Mouse (Mus musculus) kidney, postnatal 14 days (tissue): ENCODE measurements around the gene Tmem41b.
"Not testable (repeated sequence)": the region's sequence is repeated elsewhere in the genome, so short reads cannot be mapped to it uniquely, and the experiment has no call there.

Experiments
- DNase-seq: peaks from one replicate; pipeline ENCODE4 v3.0.0; 2022; ENCODE audit warnings: mixed read lengths

Gene Tmem41b

DNA sequence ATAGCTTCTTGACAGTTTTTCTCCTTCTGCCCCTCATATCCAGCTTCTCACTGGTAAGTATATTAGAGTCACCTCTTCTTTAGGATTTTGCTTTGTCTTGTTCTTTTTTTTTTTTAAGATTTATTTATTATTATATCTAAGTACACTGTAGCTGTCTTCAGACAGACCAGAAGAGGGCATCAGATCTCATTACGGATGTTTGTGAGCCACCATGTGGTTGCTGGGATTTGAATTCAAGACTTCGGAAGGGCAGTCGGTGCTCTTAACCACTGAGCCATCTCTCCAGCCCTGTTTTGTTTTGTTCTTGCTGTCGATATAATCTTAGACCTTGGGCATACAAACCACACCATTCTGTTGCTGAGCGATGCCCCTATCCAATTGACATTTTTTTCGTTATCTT, at the start of gene Tmem41b:
Gene Tmem41b (minus strand): TSS at position 155 of the 400 bp plus-strand sequence.
- peak; percentile 23 for DNase-seq

DNA sequence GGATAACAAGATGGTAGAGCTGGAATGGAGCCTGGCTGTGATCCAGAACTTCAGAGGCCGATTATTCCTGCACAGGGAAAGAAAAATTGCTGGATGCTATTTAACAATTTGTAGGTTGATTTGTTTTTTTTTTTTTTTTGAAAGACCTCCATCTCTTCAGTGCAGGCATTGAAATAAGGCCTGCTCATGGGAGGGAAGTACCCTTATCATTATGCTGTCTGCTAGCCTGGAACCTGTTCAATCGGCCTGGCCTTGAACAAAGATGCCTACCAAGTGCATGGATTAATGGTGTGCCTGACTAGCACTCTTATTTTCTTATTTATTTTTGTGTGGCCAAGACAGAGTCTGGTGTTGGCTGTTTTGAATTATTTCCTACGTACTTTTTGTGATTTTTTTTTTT, 43.6 kb upstream of the Tmem41b start:
- DNase-seq, result no peak

DNA sequence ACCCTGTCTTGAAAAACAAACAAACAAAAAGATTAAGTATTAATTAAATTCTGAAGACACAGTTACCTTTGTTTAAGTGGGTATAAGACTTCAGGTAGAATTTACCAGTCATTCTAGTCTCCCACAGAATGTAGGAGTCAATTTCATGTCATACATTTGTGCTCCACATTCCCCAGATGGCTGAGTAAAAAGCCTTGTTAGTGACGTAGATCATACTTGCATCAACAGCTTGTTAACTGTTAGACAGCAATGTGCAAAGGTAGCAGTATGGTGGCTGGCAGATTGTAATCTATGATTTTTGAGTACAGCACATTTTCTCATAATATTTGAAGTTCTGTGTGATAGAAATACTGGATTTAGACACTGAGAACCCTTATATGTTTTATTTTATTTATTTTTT, 42.1 kb upstream of the Tmem41b start:
- no peak for DNase-seq

DNA sequence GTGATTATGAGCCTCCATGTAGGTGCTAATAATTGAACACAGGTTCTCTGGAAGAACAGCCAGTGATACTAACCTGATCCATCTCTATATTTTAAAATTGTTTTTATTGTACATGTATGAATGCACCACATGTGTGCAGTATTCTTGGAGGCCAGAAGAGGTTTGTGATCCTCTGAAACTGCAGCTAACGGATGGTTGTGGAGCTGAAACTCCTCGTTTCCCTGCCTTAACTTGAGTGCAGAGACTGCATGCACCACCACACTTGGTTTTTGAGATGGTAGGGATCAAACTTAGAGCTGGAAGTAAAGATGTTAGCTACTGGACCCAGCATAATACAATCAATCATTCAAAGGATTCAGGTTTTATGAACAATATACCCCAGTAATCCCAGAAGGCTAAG, 39.9 kb upstream of the Tmem41b start:
- no peak for DNase-seq

DNA sequence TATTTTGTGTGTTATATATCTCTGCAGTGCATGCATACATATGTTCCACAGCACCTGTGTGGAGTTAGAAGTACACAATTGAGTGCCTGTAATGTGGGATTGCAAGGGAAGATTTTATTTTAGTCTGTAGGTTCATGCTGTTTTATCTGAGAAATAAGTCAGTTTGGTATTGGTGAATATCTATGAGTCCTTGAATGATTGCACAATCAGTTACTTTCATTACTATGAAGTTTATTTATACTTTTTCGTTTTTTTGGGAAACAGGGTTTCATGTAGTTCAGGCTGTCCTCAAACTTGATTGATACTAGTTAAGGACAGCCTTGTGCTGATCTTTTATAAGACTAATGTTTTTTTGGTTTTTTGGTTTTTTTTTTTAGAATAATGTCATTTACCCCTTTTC, 36.8 kb upstream of the Tmem41b start:
- DNase-seq, result no peak

DNA sequence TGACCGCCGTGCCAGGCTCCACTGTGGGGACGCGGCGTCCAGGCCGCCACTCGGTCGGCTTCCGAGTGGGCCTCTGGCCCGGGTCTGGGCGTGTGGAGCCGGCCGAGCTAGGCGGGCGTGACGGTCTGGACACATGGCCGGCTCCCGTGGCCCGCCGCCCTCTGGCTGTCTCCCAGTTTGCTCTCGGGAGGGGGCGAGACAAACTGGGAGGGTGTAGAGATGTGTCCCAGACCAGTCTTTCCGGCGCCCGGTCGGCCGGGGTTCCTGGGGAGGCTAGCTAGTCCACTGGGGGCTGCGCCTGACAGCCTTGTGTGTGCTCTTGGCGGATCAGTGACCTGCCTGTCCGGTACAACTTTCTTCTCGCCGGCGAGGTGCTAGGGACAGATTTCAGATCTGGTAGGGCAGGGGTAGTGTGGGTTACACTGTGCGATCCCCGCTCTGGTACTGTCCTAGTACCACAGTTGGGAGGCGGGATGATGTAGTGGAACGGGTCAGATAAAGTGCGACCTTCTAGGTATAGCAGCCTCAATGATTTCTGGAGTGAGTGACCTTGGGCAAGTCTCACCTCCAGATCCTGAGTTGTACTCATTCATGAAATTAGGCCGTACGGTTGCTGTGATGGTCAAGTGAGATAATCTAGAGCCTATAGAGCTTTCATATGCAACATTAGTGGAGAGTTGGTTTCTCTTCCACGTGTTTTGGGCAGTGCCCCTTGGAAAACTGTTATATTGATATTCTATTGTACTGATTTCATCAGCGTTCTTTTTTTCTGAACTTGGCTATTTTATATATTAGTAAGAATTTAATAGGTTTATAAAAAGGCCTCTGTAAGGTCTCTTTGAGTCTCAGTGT, 32.1 kb upstream of the Tmem41b start:
- DNase-seq, result peak; percentile 74

DNA sequence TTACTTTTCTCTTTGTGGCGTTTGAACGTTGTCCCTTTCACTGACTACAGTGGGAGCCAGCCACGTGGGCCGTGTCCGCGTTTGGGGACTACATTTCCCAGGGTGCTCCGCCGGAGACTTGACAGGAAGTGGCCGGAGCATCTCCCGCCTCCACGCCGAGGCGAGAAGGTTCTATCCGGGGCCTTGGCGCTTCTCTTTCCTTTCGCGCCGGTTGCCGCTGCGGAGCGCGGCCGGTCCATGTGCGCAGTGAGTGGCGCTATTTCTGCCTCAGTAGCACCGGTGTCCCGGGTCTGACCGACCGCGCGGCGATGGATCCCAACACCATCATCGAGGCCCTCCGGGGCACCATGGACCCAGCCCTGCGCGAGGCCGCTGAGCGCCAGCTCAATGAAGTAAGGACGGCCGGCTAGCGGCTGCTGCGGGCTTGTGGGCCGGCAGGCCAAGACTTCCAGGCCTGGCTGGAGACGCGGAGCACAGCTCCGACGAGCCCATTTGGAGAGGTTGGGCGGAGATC, 31.4 kb upstream of the Tmem41b start, which contains the start of gene Ipo7:
Gene Ipo7 (plus strand): TSS at position 158 of the 514 bp plus-strand sequence.
- DNase-seq, result peak; percentile 95

DNA sequence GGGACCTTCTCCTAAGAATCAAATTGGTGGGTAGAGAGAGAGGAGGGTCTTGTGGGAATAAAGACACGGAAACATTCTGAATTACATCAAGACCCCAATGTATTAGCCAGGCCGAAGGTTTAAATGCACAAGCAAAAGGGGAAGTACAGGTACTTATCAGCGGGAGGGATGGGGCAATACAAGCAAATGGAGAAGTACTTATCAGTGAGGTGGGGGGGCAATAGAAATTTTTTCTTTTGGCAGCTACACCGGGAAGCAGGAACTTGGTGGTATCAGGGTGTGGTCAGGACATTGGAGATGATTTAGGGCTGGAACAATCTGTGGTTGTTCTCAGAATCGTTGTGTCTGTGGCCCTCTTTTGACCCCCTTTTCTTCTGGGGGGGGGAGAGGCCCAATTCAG, 27.5 kb upstream of the Tmem41b start:
- DNase-seq, result no peak

DNA sequence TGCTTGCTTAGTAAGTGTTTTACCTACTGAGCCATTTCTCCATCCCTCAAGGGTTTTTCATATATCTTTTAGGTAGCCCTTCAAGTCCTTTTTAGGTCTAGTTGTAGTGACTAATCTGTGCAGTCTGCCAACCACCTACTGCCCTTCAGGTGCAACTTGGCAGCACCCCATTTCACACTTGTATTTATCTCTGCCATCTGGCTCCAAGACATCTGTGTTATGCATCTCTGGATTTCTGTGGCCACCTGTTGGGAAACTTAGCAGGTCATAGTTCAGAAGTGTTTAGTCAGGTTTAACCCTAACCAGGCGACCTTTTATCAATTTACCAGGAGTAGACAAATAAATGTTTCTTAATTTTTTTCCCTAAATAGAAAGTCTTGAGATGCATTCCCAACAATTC, 24.7 kb upstream of the Tmem41b start:
- DNase-seq, result no peak

DNA sequence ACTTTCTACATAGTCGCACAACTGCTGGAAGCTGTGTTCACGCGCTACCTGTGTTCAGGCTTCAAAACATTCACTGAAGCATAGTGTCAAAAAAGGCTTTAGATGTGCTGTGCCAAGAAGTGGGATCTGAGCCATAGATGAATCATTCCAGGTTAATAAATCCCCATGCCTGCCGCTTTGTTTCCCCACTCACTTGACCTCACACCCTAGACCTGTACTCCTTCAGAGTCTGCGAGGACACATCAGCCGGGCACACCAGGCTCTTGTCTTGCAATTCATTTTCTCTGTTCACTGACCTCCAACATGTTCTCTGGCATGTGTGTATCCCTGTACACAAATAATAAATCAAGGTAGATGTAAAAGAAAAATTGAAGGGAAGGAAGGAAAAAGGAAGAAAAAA, 22.4 kb upstream of the Tmem41b start:
- DNase-seq, result peak; percentile 9

DNA sequence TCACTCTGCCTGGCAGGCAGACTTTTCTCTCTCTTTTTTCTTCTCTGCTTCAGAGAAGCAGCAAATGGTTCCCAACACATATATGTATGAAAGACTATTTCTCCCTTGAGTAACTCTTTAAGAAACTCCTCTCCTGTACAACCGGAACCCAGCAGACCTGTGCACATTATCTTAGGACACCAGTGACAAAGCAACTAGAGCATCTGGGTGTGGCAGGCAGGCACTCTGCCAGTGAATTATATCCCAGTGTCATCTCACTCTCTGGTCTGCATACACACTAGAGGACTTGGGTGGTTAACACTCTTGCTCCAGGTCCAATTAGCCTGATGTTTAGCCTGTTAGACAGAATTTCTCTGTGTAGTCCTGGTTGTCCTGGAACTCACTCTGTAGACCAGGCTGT, 21.8 kb upstream of the Tmem41b start:
- DNase-seq, result no peak

DNA sequence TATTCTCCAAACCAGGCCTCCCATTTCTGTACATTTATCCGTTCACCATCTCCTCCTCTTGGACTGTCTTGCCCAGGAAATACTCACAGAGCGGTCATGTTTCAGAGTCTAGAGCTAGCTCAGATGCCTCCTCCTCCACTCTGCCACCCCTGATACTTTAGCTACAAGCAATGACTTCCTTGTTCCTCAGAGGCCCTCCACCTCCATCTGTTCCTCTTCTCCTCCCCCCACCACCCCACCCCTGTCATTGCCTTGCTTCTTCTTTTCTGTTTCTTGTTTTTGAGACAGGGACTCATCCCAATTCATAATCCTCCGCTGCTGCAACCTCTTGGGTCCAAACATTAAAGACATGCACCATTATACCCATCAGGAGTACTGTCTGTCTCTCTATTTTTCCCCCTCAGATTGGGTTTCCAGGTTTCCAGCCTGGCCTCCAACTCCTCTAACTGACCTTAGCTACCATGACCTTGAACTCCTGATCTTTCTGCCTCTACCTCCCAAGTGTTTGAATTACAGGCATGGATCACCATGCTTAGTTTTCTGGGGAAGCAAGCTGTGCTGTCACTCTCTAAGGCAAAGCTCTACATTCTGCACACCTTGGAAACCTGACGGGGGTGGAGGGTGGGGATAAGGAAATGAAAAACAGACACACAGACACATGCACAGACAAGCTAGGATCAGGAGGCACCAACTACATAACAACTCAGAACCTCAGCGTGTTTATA, 19.9 kb upstream of the Tmem41b start:
- no peak for DNase-seq

DNA sequence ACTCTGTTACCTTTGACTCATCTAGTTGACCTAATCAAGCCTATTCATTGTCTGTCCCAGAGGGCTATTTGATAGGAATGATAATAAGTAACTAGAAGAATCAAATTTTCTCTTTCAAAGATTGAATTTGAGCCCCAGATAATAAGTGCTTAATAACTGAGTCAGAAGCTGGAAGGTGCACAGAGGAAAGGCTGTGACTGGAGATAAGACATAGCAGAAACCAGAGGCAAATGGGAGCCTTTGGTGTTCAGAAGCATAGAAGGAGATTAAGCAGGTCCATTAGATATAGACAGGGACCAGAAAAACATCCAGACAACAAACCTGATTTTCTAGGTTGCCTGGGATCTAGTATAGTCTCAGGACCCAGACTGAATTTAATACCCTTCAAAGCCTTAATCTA, 19.2 kb upstream of the Tmem41b start:
- DNase-seq, result no peak

DNA sequence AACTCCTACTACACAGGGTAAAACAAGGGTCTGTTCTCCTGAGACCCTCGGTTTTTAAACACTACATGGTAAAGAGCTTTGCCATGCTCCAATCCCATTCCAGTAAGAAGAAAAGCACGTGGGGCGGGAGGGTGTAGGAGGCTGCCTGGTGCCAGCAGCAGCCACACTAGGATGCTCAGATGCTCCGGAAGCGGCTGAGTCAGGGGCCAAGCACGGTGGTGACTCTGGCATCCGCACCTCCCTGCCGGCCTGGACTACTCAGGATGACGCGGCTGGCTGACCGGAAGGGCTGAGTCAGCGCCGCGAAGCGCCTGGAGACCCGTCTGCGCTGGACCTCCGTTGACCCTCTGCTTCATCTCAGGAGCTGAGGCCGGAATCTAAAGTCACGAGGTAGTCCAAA, 16.2 kb upstream of the Tmem41b start:
- DNase-seq, result peak; percentile 86

DNA sequence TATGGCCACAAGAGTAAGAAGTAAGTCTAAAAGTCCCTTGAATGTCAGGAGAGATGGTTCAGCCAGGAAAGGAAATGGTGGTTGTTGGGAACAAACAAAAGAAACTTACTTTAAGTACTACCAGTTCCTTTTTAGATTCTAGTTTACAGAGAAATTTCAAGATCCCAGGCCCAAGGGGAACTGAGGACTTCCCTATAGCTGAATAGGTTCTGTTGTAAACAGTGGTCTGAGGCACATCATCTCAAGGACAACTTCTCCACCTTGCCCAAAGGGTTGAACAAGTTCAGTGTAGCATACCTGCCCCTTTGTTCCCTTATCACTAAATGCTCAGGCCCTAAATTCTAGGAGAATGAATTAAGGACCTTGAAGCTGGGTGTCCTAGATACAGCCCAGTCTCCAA, 15.4 kb upstream of the Tmem41b start:
- no peak for DNase-seq

DNA sequence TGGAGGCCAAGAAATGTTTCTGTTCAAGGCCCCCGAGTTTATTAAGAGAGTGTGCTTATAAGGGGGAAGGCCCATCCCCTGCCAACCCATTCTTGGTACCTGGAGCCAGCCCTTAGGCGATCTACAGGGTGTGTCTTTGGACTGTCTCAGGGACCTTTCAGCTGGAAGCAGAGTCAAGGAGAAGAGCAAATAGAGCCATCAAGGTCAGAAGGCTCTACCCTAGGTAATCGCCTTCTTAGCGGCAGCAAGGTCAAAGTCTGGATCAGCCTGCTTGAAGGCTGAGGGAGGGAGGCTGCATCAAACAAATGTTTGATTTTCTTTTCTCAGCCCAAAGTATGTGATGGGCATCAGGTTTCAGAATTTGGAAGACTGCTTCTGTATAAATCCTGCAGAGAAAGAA, 11.7 kb upstream of the Tmem41b start:
- no peak for DNase-seq

DNA sequence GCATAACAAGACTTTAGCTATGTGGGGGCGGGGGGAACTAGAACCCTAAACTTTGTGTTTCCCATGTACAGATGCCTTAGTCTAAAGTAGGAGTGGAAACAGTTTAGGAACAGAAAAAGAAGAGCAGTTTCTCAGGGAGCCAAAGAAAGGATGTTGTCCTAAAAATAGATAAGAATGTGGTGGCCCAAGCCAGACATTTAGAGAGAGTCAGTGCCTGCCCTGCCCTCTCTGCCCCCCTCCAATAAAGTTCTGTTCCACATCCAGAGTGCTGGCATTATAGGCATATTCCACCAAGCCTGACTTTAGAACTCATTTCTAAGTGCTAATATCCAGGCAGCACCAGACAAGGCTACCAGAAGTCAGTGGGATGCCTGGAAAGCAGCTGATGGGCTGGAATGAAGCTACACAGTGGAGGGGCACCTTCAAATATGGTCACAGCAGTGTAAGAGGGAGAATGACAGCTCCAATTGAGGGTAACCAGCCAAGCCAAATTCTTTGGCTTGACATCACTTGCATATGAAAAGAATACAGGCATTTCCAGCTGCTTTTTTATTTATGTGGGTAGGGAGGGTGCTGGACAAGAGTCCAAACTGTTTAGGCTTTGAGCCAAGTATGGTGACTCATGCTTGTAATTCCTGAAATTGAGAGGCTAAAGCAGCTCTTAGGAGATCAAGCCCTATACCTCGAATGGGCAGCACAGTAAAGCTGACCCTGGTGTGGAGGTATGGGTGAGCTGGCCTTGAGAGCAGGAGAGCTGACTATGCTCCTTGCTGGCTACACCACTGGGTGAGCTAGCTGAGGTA, 6.6 kb upstream of the Tmem41b start:
- DNase-seq, result peak; percentile 82

DNA sequence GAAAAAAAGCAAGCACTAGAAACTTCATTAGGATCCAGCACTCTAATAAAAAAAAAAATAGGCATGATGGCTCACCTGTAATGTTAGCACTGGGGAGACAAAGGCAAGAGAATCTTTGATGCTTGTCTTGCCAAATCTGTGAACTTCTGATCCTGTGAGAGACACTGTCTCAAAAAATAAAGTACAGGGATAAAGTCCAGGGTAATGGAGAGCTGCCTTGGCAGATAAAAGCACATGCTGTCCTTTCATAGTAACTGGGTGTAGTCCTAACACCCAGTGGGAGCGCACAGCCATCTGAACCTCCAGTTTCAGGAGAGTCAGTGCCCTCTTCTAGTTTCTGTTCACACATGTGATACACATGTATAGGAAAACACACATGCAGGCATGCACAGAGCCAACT, 4.6 kb upstream of the Tmem41b start:
- DNase-seq, result no peak

DNA sequence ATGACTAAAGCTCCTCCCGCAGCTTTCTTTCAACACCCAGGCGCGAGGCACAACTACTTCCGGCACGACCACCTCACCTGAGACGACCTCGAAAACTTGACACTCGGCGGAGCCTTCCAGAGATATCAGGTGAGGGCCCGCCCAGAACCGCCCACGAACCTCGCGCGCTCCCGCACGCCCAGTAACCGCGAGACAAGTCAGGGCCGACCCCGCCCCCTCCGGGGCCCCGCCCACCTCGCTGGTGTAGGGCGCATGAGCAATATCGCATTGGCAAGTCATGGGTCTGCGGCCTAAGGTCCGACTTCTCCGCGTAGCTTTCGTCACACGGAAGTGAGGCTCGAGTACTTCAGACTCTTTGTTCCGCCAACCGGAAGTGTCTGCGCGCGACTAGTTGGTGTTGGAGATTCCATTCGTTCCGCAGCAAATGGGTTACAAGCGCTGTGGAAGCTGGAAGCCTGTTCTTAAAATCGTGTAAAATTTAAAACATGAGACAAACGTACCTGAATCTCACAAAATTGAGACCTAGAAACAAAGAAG, 528 bp downstream of the Tmem41b start:
- peak; percentile 100 for DNase-seq

DNA sequence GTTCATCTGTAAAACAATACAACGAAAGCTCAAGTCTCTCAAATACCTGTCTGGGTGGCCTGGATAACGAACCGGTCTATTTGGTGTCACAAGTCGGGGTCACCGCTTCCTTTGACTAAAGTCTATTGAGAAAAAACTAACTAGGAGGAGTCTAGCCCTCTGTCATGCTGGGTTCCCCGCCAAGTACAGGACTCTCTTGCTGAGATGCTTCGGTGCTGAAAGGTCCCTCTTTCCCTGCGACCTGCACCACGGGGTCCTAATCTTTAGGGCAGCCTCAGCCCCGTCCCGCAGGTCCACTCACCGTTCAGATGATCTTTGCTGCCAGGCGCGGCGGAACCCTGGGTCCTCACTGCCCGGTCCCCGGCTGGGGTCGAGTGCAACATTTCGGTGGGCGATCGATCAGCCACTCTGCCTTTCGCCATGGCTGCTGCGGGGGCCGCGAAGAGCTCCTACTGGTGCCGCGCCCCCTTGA, 1.0 kb downstream of the Tmem41b start:
- no peak for DNase-seq

DNA sequence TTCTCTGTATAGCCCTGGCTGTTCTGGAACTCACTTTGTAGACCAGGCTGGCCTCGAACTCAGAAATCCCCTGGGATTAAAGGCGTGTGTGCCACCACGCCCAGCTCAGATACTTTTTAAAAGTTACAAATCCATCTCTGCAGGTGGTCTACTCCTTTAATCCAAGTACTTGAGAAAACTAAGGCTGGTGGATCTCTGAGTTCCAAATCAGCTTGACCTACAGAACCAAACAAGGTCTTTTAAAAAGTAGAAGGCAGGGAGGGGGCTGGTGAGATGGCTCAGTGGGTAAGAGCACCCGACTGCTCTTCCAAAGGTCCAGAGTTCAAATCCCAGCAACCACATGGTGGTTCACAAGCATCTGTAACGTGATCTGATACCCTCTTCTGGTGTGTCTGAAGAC, 2.1 kb downstream of the Tmem41b start:
- not testable (repeated sequence) for DNase-seq

DNA sequence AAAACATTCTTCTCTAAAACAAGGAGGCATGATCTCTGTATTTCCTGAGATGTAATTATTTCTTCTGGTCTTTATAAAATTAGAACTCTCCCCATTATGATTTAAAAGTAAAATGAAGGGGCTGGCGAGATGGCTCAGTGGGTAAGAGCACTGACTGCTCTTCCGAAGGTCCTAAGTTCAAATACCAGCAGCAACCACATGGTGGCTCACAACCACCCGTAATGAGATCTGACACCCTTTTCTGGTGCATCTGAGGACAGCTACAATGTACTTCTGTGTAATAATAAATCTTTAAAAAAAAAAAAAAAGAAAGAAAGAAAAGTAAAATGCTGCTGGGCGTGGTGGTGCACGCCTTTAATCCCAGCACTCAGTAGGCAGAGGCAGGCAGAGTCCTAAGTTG, 9.6 kb downstream of the Tmem41b start:
- peak; percentile 37 for DNase-seq
